Mouse (Mus musculus) adrenal gland, adult 2 months (tissue): ENCODE results near the gene Ncapd3. TPM values are rescaled to one million over a fixed set of nuclear protein-coding genes. Genes with fewer than 3 reads are reported as not detected.

Experiments used
- DNase-seq: peaks from one replicate; pipeline ENCODE4 v3.0.0; 2021
- long read RNA-seq: library from polyadenylated mRNA; stranded (forward); transcript quantifications from one replicate; pipeline ENCODE4 v2.0.0, GENCODE M21; 2021
- polyA plus RNA-seq: library from polyadenylated mRNA; depleted of rRNA; stranded (reverse); fragments of >200 nt; gene quantifications from 2 replicates; pipeline ENCODE4 v1.2.3, GENCODE M21; 2012; rRNA removed
- total RNA-seq, 2 experiments: library from RNA; stranded (reverse); gene quantifications; 2 replicates each; pipeline ENCODE4 v1.2.3; 2021

The Ncapd3 gene
- total RNA-seq, result 10 to 100 TPM; 10.9 to 12.2 TPM
- polyA plus RNA-seq, result 12.1 and 13.5 TPM in 2 replicates
- long read RNA-seq, partial matches to known transcripts, result 3 of 3 reads
- long read RNA-seq, other reads (novel, unspliced or antisense), result 0 of 3 reads

GRCm38 (mm10) chr9:27029828-27030762 is at the start of gene Ncapd3, which contains the start of gene Vps26b:
Gene Ncapd3 (plus strand): TSS chr9:27030175.
Gene Vps26b (minus strand): TSS chr9:27030065.
- peak; percentile 96 for DNase-seq

GRCm38 (mm10) chr9:26985090-26985613 is 44.8 kb upstream of the Ncapd3 start:
- no peak for DNase-seq

GRCm38 (mm10) chr9:26985668-26986277 is 44.2 kb upstream of the Ncapd3 start:
- DNase-seq, result no peak

GRCm38 (mm10) chr9:26990181-26990580 is 39.8 kb upstream of the Ncapd3 start:
- no peak for DNase-seq

GRCm38 (mm10) chr9:26993118-26993517 is 36.9 kb upstream of the Ncapd3 start:
- DNase-seq, result no peak

- DNase-seq, result no peak
These were observed 36.1 kb upstream of the Ncapd3 start for GRCm38 (mm10) chr9:26993900-26994299.

- no peak for DNase-seq
These were observed 32.9 kb upstream of the Ncapd3 start for GRCm38 (mm10) chr9:26997062-26997461.

- DNase-seq, result no peak
These were observed 32.5 kb upstream of the Ncapd3 start for GRCm38 (mm10) chr9:26997501-26997900.

GRCm38 (mm10) chr9:26998669-26999460 is 31.1 kb upstream of the Ncapd3 start:
- no peak for DNase-seq

- DNase-seq, result peak; percentile 97
These were observed 30.2 kb upstream of the Ncapd3 start, which contains the start of the genes Acad8 and Thyn1 for GRCm38 (mm10) chr9:26999461-27000395. Gene Acad8 (minus strand): TSS chr9:26999566. Gene Thyn1 (plus strand): TSS chr9:26999710.

GRCm38 (mm10) chr9:27005231-27005630 is 24.7 kb upstream of the Ncapd3 start:
- no peak for DNase-seq

- no peak for DNase-seq
These were observed 24.0 kb upstream of the Ncapd3 start for GRCm38 (mm10) chr9:27005933-27006332.

- DNase-seq, result no peak
These were observed 23.1 kb upstream of the Ncapd3 start for GRCm38 (mm10) chr9:27006866-27007265.

- no peak for DNase-seq
These were observed 20.7 kb upstream of the Ncapd3 start for GRCm38 (mm10) chr9:27009231-27009630.

GRCm38 (mm10) chr9:27011572-27011971 is 18.4 kb upstream of the Ncapd3 start:
- no peak for DNase-seq

GRCm38 (mm10) chr9:27018961-27019360 is 11.0 kb upstream of the Ncapd3 start:
- DNase-seq, result no peak

- no peak for DNase-seq
These were observed 6.3 kb upstream of the Ncapd3 start for GRCm38 (mm10) chr9:27023681-27024080.

- DNase-seq, result no peak
These were observed 3.3 kb upstream of the Ncapd3 start for GRCm38 (mm10) chr9:27026708-27027107.

GRCm38 (mm10) chr9:27029022-27029827 is 750 bp upstream of the Ncapd3 start:
- DNase-seq, result peak; percentile 56

- no peak for DNase-seq
These were observed 757 bp downstream of the Ncapd3 start for GRCm38 (mm10) chr9:27030763-27031100.
